Mouse (Mus musculus): Measurements from ENCODE around the gene Rpl6. TPM values are rescaled to one million over a fixed set of nuclear protein-coding genes. Genes with fewer than 3 reads are reported as not detected.

Gene Rpl6
- polyA plus RNA-seq, 1 experiment from 2014 or later: 464 TPM

DNA sequence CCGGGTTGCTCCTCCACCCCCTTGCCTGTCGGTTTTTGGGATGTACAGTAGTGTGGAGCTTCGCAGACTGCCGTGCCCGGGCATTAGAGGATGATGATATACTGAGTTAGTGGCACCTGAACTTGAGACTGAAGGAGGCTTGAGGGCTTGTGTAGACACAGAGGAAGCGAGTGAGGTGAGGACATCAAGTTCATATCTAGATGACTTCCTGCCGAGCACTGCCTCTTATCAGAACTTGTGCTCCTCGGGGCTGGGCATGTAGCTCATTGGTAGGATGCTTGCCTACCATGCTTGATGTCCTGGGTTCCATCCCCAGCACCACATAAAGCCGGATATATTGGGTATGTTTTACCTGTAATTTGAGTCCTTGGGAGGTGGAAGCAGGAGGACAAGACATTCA is 26.5 kb downstream of the Rpl6 start:
- H3K4me1 ChIP-seq (replicated peaks; ENCODE audit: control insufficient read depth, insufficient read depth): no peaks in the 10 kb centered on the region; the same call in 1 of the 2 replicates
- H3K36me3 ChIP-seq (ENCODE audit: control insufficient read depth, insufficient read depth, low read length): no peaks in the 10 kb centered on the region
- H3K4me3 ChIP-seq (ENCODE audit: low read depth, low read length): no peak overlapping the region
- 86% methylated on average over 9 of the region's 9 CpGs for WGBS
- no peak overlapping the region for H3K9ac ChIP-seq (ENCODE audit: low read length)
- H3K4me2 ChIP-seq (replicated peaks; ENCODE audit: low read depth): no peak overlapping the region
- ATAC-seq (ENCODE audit: low FRiP score, low TSS enrichment): no peak
- no peaks in the 10 kb centered on the region for H3K9me3 ChIP-seq (ENCODE audit: control insufficient read depth, low read length)
- no peak overlapping the region for H3K27ac ChIP-seq (replicated peaks)
- DNase-seq (ENCODE audit: low spot score): no peak
- TF ChIP-seq EP300 (optimal IDR thresholded peaks at IDR 0.05) (no peak), CTCF (IDR thresholded peaks at IDR 0.05; ENCODE audit: low read depth) (no peak)
- H3K27me3 ChIP-seq (ENCODE audit: control insufficient read depth, insufficient read depth, low read length): no peaks in the 10 kb centered on the region

DNA sequence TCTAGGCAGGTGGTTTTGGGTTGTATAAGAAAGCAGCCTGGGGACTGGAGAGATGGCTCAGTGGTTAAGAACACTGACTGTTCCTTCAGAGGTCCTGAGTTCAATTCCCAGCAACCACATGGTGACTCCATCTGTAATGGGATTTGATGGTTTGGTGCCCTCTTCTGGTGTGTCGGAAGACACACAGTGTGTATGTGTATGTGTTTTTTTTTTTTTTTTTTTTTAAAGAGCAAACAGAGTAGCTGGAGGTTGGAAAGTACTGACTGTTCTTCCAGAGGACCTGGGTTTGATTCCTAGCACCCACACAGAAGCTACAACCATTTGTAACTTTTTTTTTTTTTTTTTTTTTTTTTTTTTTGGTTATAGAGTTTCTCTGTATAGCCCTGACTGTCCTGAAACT is 28.5 kb downstream of the Rpl6 start:
- Histone ChIP-seq H3K9ac (ENCODE audit: low read length) (no peak overlapping the region), H3K4me2 (replicated peaks; ENCODE audit: low read depth) (no peak overlapping the region), H3K4me3 (ENCODE audit: low read depth, low read length) (no peak overlapping the region), H3K27me3 (ENCODE audit: control insufficient read depth, insufficient read depth, low read length) (no peaks in the 10 kb centered on the region), H3K4me1 (replicated peaks; ENCODE audit: control insufficient read depth, insufficient read depth) (no peaks in the 10 kb centered on the region), H3K36me3 (ENCODE audit: control insufficient read depth, insufficient read depth, low read length) (no peaks in the 10 kb centered on the region), H3K27ac (replicated peaks) (no peak overlapping the region), H3K9me3 (ENCODE audit: control insufficient read depth, low read length) (no peaks in the 10 kb centered on the region)
- no peak for ATAC-seq (ENCODE audit: low FRiP score, low TSS enrichment)
- 93% methylated on average over 1 of the region's 1 CpGs for WGBS
- no peak for TF ChIP-seq CTCF (IDR thresholded peaks at IDR 0.05; ENCODE audit: low read depth)
- no peak for TF ChIP-seq EP300 (optimal IDR thresholded peaks at IDR 0.05)
- DNase-seq (ENCODE audit: low spot score): no peak

DNA sequence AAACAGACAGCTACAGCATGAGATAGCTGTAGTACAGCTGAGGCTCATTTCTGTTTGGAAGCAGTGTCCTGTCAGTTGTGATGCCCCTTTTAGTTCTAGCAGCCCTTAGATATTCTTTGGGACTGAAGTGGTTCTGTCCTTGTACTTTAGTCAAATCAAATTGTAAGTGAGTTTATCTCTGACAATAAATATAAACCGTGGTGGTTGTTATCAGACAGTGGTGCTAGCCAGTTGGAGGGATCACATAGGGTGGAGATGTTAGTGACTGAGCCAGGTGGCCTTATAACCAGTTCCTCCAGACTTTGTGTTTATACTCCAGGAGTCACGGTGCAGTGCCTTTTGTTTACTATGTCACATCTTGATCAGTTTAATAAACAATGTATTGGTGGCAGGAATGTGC is 29.4 kb downstream of the Rpl6 start:
- no peak for TF ChIP-seq EP300 (optimal IDR thresholded peaks at IDR 0.05)
- no peak for TF ChIP-seq CTCF (IDR thresholded peaks at IDR 0.05; ENCODE audit: low read depth)
- WGBS: 40% methylated on average over 2 of the region's 2 CpGs
- ATAC-seq (ENCODE audit: low FRiP score, low TSS enrichment): no peak

DNA sequence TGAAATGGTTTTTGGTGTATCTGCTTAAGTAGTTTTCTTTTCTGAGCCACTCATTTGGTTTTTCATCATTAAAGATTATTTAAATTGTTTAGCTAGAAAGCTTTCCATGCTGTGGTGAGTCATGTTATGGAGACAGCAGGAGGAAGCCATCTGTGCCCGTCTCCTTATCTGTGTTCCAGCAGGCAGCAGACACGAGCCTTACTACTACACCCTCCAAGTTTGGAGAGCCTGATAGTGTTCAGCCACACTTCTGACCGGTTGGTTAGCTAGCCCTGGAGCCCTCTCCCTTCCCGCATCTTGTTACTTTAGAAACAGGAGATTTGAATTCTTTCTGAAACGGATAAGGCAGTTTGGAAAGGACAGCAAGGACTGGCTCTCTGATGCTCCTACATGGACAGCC is 31.9 kb downstream of the Rpl6 start:
- no peaks in the 10 kb centered on the region for H3K27me3 ChIP-seq (ENCODE audit: control insufficient read depth, insufficient read depth, low read length)
- no peak overlapping the region for H3K9ac ChIP-seq (ENCODE audit: low read length)
- no peak overlapping the region for H3K4me3 ChIP-seq (ENCODE audit: low read depth, low read length)
- H3K4me1 ChIP-seq (replicated peaks; ENCODE audit: control insufficient read depth, insufficient read depth): no peaks in the 10 kb centered on the region
- DNase-seq (ENCODE audit: low spot score) (no peak), ATAC-seq (ENCODE audit: low FRiP score, low TSS enrichment) (no peak)
- H3K4me2 ChIP-seq (replicated peaks; ENCODE audit: low read depth): no peak overlapping the region
- WGBS: 57% methylated on average over 5 of the region's 5 CpGs
- no peaks in the 10 kb centered on the region for H3K9me3 ChIP-seq (ENCODE audit: control insufficient read depth, low read length)
- TF ChIP-seq CTCF (IDR thresholded peaks at IDR 0.05; ENCODE audit: low read depth): no peak
- no peak for TF ChIP-seq EP300 (optimal IDR thresholded peaks at IDR 0.05)
- H3K27ac ChIP-seq (replicated peaks): no peak overlapping the region
- no peaks in the 10 kb centered on the region for H3K36me3 ChIP-seq (ENCODE audit: control insufficient read depth, insufficient read depth, low read length)

More for the DNA sequence above, 29.4 kb downstream of the Rpl6 start:
- no peak overlapping the region for H3K27ac ChIP-seq (replicated peaks)
- H3K36me3 ChIP-seq (ENCODE audit: control insufficient read depth, insufficient read depth, low read length): no peaks in the 10 kb centered on the region
- DNase-seq (ENCODE audit: low spot score): no peak
- H3K9ac ChIP-seq (ENCODE audit: low read length): no peak overlapping the region
- no peak overlapping the region for H3K4me2 ChIP-seq (replicated peaks; ENCODE audit: low read depth)
- H3K4me3 ChIP-seq (ENCODE audit: low read depth, low read length): no peak overlapping the region
- no peaks in the 10 kb centered on the region for H3K9me3 ChIP-seq (ENCODE audit: control insufficient read depth, low read length)
- H3K27me3 ChIP-seq (ENCODE audit: control insufficient read depth, insufficient read depth, low read length): no peaks in the 10 kb centered on the region
- H3K4me1 ChIP-seq (replicated peaks; ENCODE audit: control insufficient read depth, insufficient read depth): no peaks in the 10 kb centered on the region

DNA sequence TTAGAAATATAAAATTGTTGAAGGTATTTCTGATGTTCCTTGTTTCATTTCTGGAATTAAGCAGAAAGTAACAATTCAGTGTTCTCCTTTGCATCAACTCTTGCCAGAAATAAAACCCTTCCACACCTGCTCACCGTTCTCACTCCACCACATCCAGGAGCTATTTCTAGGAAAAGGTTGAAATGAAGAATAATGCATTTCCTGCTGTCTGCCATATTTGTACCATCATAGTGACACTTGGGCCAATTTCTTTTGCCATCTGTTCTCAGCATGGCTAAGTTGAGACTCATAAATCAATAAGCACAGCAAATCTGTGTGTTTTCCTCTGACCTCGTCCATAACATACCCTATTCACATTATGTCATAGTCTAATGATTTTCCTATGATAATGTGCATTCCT is 33.9 kb downstream of the Rpl6 start:
- H3K9me3 ChIP-seq (ENCODE audit: control insufficient read depth, low read length): no peaks in the 10 kb centered on the region
- ATAC-seq (ENCODE audit: low FRiP score, low TSS enrichment): no peak
- H3K4me3 ChIP-seq (ENCODE audit: low read depth, low read length): no peak overlapping the region
- no peak overlapping the region for H3K4me2 ChIP-seq (replicated peaks; ENCODE audit: low read depth)
- no peak for TF ChIP-seq CTCF (IDR thresholded peaks at IDR 0.05; ENCODE audit: low read depth)
- no peak for TF ChIP-seq EP300 (optimal IDR thresholded peaks at IDR 0.05)
- 64% methylated on average over 2 of the region's 2 CpGs for WGBS
- H3K4me1 ChIP-seq (replicated peaks; ENCODE audit: control insufficient read depth, insufficient read depth): no peaks in the 10 kb centered on the region
- no peak overlapping the region for H3K27ac ChIP-seq (replicated peaks)
- DNase-seq (ENCODE audit: low spot score): no peak
- no peaks in the 10 kb centered on the region for H3K36me3 ChIP-seq (ENCODE audit: control insufficient read depth, insufficient read depth, low read length)
- H3K27me3 ChIP-seq (ENCODE audit: control insufficient read depth, insufficient read depth, low read length): no peaks in the 10 kb centered on the region
- H3K9ac ChIP-seq (ENCODE audit: low read length): no peak overlapping the region

DNA sequence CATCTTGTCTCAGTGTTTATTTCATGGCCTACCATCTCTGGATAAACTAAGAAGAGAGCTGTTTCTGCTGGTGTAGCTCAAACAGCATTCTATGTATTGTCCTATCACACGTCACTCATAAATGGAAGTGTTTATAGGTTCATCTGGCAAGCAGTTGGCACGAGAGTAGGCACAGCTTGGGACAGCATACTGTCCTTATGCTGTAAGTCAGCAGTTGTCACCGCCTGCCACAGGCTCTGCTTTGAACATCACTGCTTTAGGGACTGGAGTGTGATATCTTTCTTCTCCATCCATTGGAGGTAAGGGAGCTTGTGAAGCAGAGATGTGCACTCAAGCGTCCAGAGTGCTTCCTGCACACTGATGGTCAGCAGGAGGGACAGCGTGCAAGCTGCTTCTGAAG is 35.6 kb downstream of the Rpl6 start:
- H3K4me3 ChIP-seq (ENCODE audit: low read depth, low read length): no peak overlapping the region
- H3K4me2 ChIP-seq (replicated peaks; ENCODE audit: low read depth): no peak overlapping the region
- no peaks in the 10 kb centered on the region for H3K36me3 ChIP-seq (ENCODE audit: control insufficient read depth, insufficient read depth, low read length)
- H3K9ac ChIP-seq (ENCODE audit: low read length): no peak overlapping the region
- ATAC-seq (ENCODE audit: low FRiP score, low TSS enrichment): no peak
- H3K4me1 ChIP-seq (replicated peaks; ENCODE audit: control insufficient read depth, insufficient read depth): no peaks in the 10 kb centered on the region
- H3K27ac ChIP-seq (replicated peaks): no peak overlapping the region
- WGBS: 80% methylated on average over 5 of the region's 5 CpGs
- no peaks in the 10 kb centered on the region for H3K9me3 ChIP-seq (ENCODE audit: control insufficient read depth, low read length)
- TF ChIP-seq EP300 (optimal IDR thresholded peaks at IDR 0.05) (no peak), CTCF (IDR thresholded peaks at IDR 0.05; ENCODE audit: low read depth) (no peak)
- no peaks in the 10 kb centered on the region for H3K27me3 ChIP-seq (ENCODE audit: control insufficient read depth, insufficient read depth, low read length)
- no peak for DNase-seq (ENCODE audit: low spot score)

Data from stomach, postnatal 0 days (tissue).